Mouse (Mus musculus) MEL (cell line): ENCODE data around the gene Decr2. TPM values are rescaled to one million over a fixed set of nuclear protein-coding genes. Genes with fewer than 3 reads are reported as not detected.
A peak's percentile ranks its signal among the peaks of the same experiment; 100 is the strongest.
"Not testable (repeated sequence)": the region's sequence is repeated elsewhere in the genome, so short reads cannot be mapped to it uniquely, and the experiment has no call there.

ENCODE experiments used
- DNase-seq: peaks from one replicate; pipeline ENCODE4 v3.0.0; 2011; ENCODE audit warnings: low read depth, low spot score
- H3K27ac ChIP-seq: 2 replicates; pipeline ENCODE4 v1.5.1; 2012; ENCODE audit warnings: low read depth, mild to moderate bottlenecking, control low read depth, low read length, moderate library complexity; ENCODE audit not compliant: control insufficient read depth
- H3K27me3 ChIP-seq, 2 experiments: fragments of 150-350 bp in 1 of 2; sonication (generic) in 1 of 2; 2 replicates each; pipeline ENCODE4 v1.6.1; 2012; ENCODE audit warnings: low read length in 2 of 2, mild to moderate bottlenecking in 2 of 2, improper control_type of control experiment in 1 of 2, moderate library complexity in 1 of 2; ENCODE audit not compliant: insufficient read depth in 2 of 2, control insufficient read depth in 1 of 2
- H3K36me3 ChIP-seq, 2 experiments: 2 replicates each; pipeline ENCODE4 v1.6.1; 2012 to 2014; ENCODE audit warnings: low read length in 2 of 2, improper control_type of control experiment in 1 of 2, inconsistent platforms in 1 of 2, mild to moderate bottlenecking in 1 of 2; ENCODE audit not compliant: insufficient read depth in 2 of 2, control insufficient read depth in 1 of 2
- H3K4me1 ChIP-seq, 2 experiments: fragments of 150-350 bp in 1 of 2; sonication (generic) in 1 of 2; 2 replicates each; pipeline ENCODE4 v1.6.1; 2012; ENCODE audit warnings: low read length in 2 of 2, improper control_type of control experiment in 1 of 2, mild to moderate bottlenecking in 1 of 2; ENCODE audit not compliant: insufficient read depth in 2 of 2, control insufficient read depth in 1 of 2
- H3K4me3 ChIP-seq, 2 experiments: fragments of 150-350 bp in 1 of 2; sonication (generic) in 1 of 2; 2 replicates each; pipeline ENCODE4 v1.5.1; 2012; ENCODE audit warnings: low read depth in 2 of 2, low read length in 2 of 2, mild to moderate bottlenecking in 2 of 2, moderate library complexity in 2 of 2, control low read depth in 1 of 2, improper control_type of control experiment in 1 of 2; ENCODE audit not compliant: control insufficient read depth in 1 of 2, insufficient read depth in 1 of 2
- H3K79me2 ChIP-seq: 2 replicates; pipeline ENCODE4 v1.6.1; 2012; ENCODE audit warnings: mild to moderate bottlenecking, low read length, moderate library complexity; ENCODE audit not compliant: control insufficient read depth, poor library complexity, insufficient read depth
- H3K9ac ChIP-seq: 2 replicates; pipeline ENCODE4 v1.6.1; 2012; ENCODE audit warnings: low read depth, mild to moderate bottlenecking, control low read depth, low read length, moderate library complexity; ENCODE audit not compliant: control insufficient read depth, poor library complexity, severe bottlenecking
- H3K9me3 ChIP-seq: fragments of 150-350 bp; sonication (generic); replicated peaks from 2 replicates; pipeline ENCODE4 v1.6.1; 2012; ENCODE audit warnings: mild to moderate bottlenecking, low read length, improper control_type of control experiment, moderate library complexity; ENCODE audit not compliant: insufficient read depth
- CHD1 ChIP-seq: IDR thresholded peaks from 2 replicates; pipeline ENCODE4 v1.6.1; 2012; ENCODE audit warnings: low read depth, mild to moderate bottlenecking, inconsistent platforms, low read length, improper control_type of control experiment
- CTCF ChIP-seq, 3 experiments: IDR thresholded peaks in 2 of 3; conservative IDR thresholded peaks in 1 of 3; 2 replicates each; pipeline ENCODE4 v1.5.1; 2011 to 2012; ENCODE audit warnings: low read length in 3 of 3, low read depth in 2 of 3, mild to moderate bottlenecking in 2 of 3, improper control_type of control experiment in 1 of 3, inconsistent platforms in 1 of 3, mixed read lengths in 1 of 3, moderate library complexity in 1 of 3; ENCODE audit not compliant: control insufficient read depth in 1 of 3, insufficient read depth in 1 of 3, poor library complexity in 1 of 3, severe bottlenecking in 1 of 3
- ELF1 ChIP-seq: IDR thresholded peaks from 2 replicates; pipeline ENCODE4 v1.6.1; 2014; ENCODE audit warnings: low read depth, mild to moderate bottlenecking, inconsistent platforms, low read length, improper control_type of control experiment, moderate library complexity
- GABPA ChIP-seq: IDR thresholded peaks from 2 replicates; pipeline ENCODE4 v1.6.1; 2012; ENCODE audit warnings: low read depth, mild to moderate bottlenecking, inconsistent platforms, low read length, improper control_type of control experiment, moderate library complexity
- JUND ChIP-seq: IDR thresholded peaks from 2 replicates; pipeline ENCODE4 v1.6.1; 2011; ENCODE audit warnings: low read depth, mild to moderate bottlenecking, improper control_type of control experiment, low read length
- KAT2A ChIP-seq: conservative IDR thresholded peaks from 2 replicates; pipeline ENCODE4 v1.6.1; 2012; ENCODE audit warnings: low read depth, low read length, improper control_type of control experiment, inconsistent platforms
- MEF2A ChIP-seq: IDR thresholded peaks from 2 replicates; pipeline ENCODE4 v1.6.1; 2014; ENCODE audit warnings: low read depth, mild to moderate bottlenecking, inconsistent platforms, low read length, improper control_type of control experiment; ENCODE audit not compliant: poor library complexity, insufficient replicate concordance, severe bottlenecking; ENCODE audit errors: extremely low read depth
- NELFE ChIP-seq: IDR thresholded peaks from 2 replicates; pipeline ENCODE4 v1.6.1; 2011; ENCODE audit warnings: low read depth, low read length, improper control_type of control experiment
- POLR2A ChIP-seq, 2 experiments: IDR thresholded peaks; 2 replicates each; pipeline ENCODE4 v1.6.1; 2011 to 2012; ENCODE audit warnings: low read length in 2 of 2, mild to moderate bottlenecking in 2 of 2, control low read depth in 1 of 2, improper control_type of control experiment in 1 of 2, low read depth in 1 of 2, moderate library complexity in 1 of 2; ENCODE audit not compliant: control insufficient read depth in 1 of 2, insufficient read depth in 1 of 2, poor library complexity in 1 of 2
- POLR2AphosphoS2 ChIP-seq: IDR thresholded peaks from 2 replicates; pipeline ENCODE4 v1.6.1; 2011; ENCODE audit warnings: low read length, improper control_type of control experiment
- POLR2AphosphoS5 ChIP-seq: IDR thresholded peaks from 2 replicates; pipeline ENCODE4 v1.6.1; 2012; ENCODE audit warnings: low read depth, borderline replicate concordance, mild to moderate bottlenecking, inconsistent platforms, low read length, moderate library complexity, mixed read lengths
- RAD21 ChIP-seq: IDR thresholded peaks from 2 replicates; pipeline ENCODE4 v1.6.1; 2011; ENCODE audit warnings: mild to moderate bottlenecking, low read depth, low read length, improper control_type of control experiment
- SIN3A ChIP-seq: IDR thresholded peaks from 2 replicates; pipeline ENCODE4 v1.6.1; 2012; ENCODE audit warnings: low read length, improper control_type of control experiment, inconsistent platforms
- TBP ChIP-seq: IDR thresholded peaks from 2 replicates; pipeline ENCODE4 v1.8.0; 2011; ENCODE audit warnings: low read depth, low read length, improper control_type of control experiment
- UBTF ChIP-seq: IDR thresholded peaks from 2 replicates; pipeline ENCODE4 v1.6.1; 2012; ENCODE audit warnings: low read depth, mild to moderate bottlenecking, inconsistent platforms, low read length, improper control_type of control experiment, moderate library complexity, borderline replicate concordance; ENCODE audit not compliant: insufficient read depth
- USF1 ChIP-seq: IDR thresholded peaks from 2 replicates; pipeline ENCODE4 v1.6.1; 2014; ENCODE audit warnings: low read depth, mild to moderate bottlenecking, inconsistent platforms, low read length, improper control_type of control experiment, moderate library complexity
- ZMIZ1 ChIP-seq: IDR thresholded peaks from 2 replicates; pipeline ENCODE4 v1.6.1; 2012; ENCODE audit warnings: low read depth, mild to moderate bottlenecking, inconsistent platforms, low read length, improper control_type of control experiment, moderate library complexity
- polyA plus RNA-seq, 2 experiments: library from polyadenylated mRNA; stranded (reverse) in 1 of 2; unstranded in 1 of 2; fragments of >175 nt in 1 of 2; fragments of >200 nt in 1 of 2; gene quantifications; 2 replicates each; pipeline versions ENCODE4 v1.2.1 to v1.2.4; 2012; ENCODE audit warnings: low replicate concordance in 2 of 2, low read depth in 1 of 2; ENCODE audit not compliant: insufficient read length in 2 of 2, insufficient read depth in 1 of 2, missing spikeins in 1 of 2
- total RNA-seq: library from RNA; depleted of rRNA; stranded (reverse); fragments of 300-350 nt; gene quantifications from 2 replicates; pipeline ENCODE4 v1.2.3, GENCODE M21; 2012

Decr2 gene
- total and polyA plus RNA-seq, 3 experiments, result 6.5 to 11.3 TPM; not detected in 1

DNA sequence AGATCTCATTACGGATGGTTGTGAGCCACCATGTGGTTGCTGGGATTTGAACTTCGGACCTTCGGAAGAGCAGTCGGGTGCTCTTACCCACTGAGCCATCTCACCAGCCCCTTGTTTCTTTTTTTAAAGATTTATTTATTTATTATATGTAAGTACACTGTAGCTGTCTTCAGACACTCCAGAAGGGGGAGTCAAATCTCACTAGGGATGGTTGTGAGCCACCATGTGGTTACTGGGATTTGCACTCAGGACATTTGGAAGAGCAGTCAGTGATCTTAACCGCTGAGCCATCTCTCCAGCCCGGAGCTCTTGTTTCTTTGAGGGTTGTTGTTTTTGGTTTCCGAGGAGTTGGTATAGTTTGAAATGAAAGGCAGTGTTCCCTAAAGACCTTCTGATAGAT, 24.3 kb upstream of the Decr2 start:
- not testable (repeated sequence) for H3K79me2 ChIP-seq, DNase-seq, H3K27ac ChIP-seq, H3K27me3 ChIP-seq, H3K9me3 ChIP-seq, H3K4me3 ChIP-seq, H3K36me3 ChIP-seq, H3K9ac ChIP-seq
- peaks cover 5 to 34% of the 10 kb centered on the region in 2 experiments; a peak in 3 of 4 replicates for H3K4me1 ChIP-seq
- TF ChIP-seq CTCF (IDR thresholded peaks at IDR 0.05 in 2 of 3, conservative IDR thresholded peaks at IDR 0.05 in 1 of 3; ENCODE audit: control insufficient read depth in 1 of 3, insufficient read depth in 1 of 3, low read depth in 2 of 3, low read length in 3 of 3, poor library complexity in 1 of 3, severe bottlenecking in 1 of 3), result peak in 1 of 3 experiments; percentile 20; a peak in 1 of 6 replicates

DNA sequence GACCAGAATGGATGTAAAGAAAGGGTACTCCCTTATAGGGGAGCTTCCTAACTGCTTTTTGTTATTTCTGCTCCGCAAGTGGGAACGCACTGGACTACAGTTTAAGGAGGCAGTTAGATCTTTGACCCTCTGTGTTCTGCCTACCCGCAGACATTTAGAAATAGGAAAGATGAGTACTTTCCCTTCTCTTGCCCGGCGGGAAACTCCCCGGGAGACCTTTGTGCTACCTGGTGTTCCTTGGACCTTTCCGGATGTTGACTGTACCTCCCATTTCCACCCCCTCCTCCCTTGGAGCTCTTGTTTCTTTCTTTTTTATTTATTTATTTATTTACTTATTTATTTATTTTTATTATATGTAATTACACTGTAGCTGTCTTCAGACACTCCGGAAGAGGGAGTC, 23.9 kb upstream of the Decr2 start:
- H3K4me1 ChIP-seq, result peaks cover 5 to 34% of the 10 kb centered on the region in 2 experiments; a peak in 3 of 4 replicates
- H3K9me3 ChIP-seq, result no peaks in the 10 kb centered on the region
- no peaks in the 10 kb centered on the region for H3K27me3 ChIP-seq
- no peak for TF ChIP-seq POLR2AphosphoS5
- TF ChIP-seq KAT2A, result no peak
- no peak for TF ChIP-seq SIN3A
- no peak for TF ChIP-seq RAD21
- H3K4me3 ChIP-seq, result peak overlapping the region; percentile 75 to 89
- H3K36me3 ChIP-seq, result peaks cover 0 to 2% of the 10 kb centered on the region in 2 experiments; a peak in 2 of 4 replicates
- H3K9ac ChIP-seq, result peak overlapping the region; percentile 73
- no peaks in the 10 kb centered on the region; the same call in 1 of the 2 replicates for H3K79me2 ChIP-seq
- no peak for DNase-seq
- no peak overlapping the region for H3K27ac ChIP-seq

DNA sequence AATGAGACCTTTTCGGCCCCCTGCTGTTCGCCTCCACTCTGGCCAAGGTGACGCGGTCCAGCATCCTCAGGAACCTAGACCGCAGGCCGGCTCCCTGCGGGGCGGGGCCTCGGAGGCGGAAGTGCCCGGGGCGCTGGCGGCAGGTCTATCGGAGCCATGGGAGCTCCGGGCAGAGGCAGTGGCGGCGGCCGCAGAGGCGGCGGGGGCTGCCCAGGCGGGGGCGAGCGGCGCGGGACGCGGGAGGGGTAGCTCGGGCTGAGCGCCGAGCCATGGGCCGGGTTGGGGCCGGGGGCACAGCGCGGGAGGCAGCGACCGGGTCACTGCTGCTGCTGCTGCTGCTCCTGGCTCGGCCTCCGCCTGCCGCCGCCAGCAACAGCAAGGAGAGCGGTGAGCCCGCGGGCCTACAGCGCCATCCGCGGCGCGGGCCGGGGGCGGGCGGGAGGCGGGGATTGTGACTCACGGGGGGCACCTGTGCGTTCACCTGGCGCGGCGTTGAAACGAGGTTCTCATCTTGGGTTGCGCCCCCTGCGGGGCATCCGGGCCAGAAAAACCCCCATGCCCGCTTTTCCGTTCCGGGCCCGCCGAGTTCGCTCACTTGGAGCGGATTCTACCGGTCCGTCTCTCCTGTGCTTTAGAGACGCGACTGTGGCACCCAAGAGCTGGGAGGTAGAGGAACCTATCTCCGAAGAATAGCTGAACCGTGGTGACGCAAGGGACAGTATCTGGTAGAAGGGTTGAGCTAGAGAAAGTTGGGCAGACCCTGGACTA, 23.2 kb upstream of the Decr2 start, which contains the start of gene Tmem8:
Gene Tmem8, plus strand, starts transcription at position 119 of the 768 bp plus-strand sequence.
- peak; percentile 35; the same call in 1 of the 2 replicates for TF ChIP-seq POLR2AphosphoS2
- no peak for TF ChIP-seq JUND
- TF ChIP-seq MEF2A, result no peak
- peak; percentile 59 to 91; a peak in 3 of 4 replicates for TF ChIP-seq POLR2A (IDR thresholded peaks at IDR 0.05; ENCODE audit: control insufficient read depth in 1 of 2, insufficient read depth in 1 of 2, low read depth in 1 of 2, low read length in 2 of 2, poor library complexity in 1 of 2)
- TF ChIP-seq CHD1, result 0 out of 2 replicates have a peak, but pooled peaks have one; percentile 19
- 0 out of 2 replicates have a peak, but pooled peaks have one; percentile 35 for TF ChIP-seq UBTF
- TF ChIP-seq GABPA, result no peak
- no peak for TF ChIP-seq KAT2A
- no peak for TF ChIP-seq TBP
- 0 out of 2 replicates have a peak, but pooled peaks have one; percentile 29 for TF ChIP-seq ZMIZ1
- peak; percentile 66 for TF ChIP-seq NELFE
- peak; percentile 35; the same call in 1 of the 2 replicates for TF ChIP-seq SIN3A
- 0 out of 2 replicates have a peak, but pooled peaks have one; percentile 13 for TF ChIP-seq USF1
- TF ChIP-seq ELF1, result peak; percentile 90
- TF ChIP-seq CTCF (IDR thresholded peaks at IDR 0.05 in 2 of 3, conservative IDR thresholded peaks at IDR 0.05 in 1 of 3; ENCODE audit: control insufficient read depth in 1 of 3, insufficient read depth in 1 of 3, low read depth in 2 of 3, low read length in 3 of 3, poor library complexity in 1 of 3, severe bottlenecking in 1 of 3), result peak; percentile 7 to 50 (median 20); a peak in 5 of 6 replicates
- Histone ChIP-seq H3K9ac (peak within 1 kb of the TSS; percentile 73), H3K9me3 (no peaks in the 10 kb centered on the region), H3K4me1 (peaks cover 5 to 30% of the 10 kb centered on the region in 2 experiments; a peak in 3 of 4 replicates), H3K79me2 (no peaks in the 10 kb centered on the region; the same call in 1 of the 2 replicates), H3K36me3 (peaks cover 0 to 2% of the 10 kb centered on the region in 2 experiments; a peak in 2 of 4 replicates), H3K4me3 (peak within 1 kb of the TSS; percentile 75 to 89), H3K27ac (no peak within 1 kb of the TSS), H3K27me3 (no peaks in the 10 kb centered on the region)
- peak; percentile 73 for DNase-seq
